Mouse (Mus musculus) ovary, adult 18-20 months (tissue): ENCODE data around the gene Hspa1l.
"Not testable (repeated sequence)": the region's sequence is repeated elsewhere in the genome, so short reads cannot be mapped to it uniquely, and the experiment has no call there.

Experiments
- DNase-seq: peaks from one replicate; pipeline ENCODE4 v3.0.0; 2022; ENCODE audit warnings: low spot score, mixed read lengths

Gene Hspa1l

DNA sequence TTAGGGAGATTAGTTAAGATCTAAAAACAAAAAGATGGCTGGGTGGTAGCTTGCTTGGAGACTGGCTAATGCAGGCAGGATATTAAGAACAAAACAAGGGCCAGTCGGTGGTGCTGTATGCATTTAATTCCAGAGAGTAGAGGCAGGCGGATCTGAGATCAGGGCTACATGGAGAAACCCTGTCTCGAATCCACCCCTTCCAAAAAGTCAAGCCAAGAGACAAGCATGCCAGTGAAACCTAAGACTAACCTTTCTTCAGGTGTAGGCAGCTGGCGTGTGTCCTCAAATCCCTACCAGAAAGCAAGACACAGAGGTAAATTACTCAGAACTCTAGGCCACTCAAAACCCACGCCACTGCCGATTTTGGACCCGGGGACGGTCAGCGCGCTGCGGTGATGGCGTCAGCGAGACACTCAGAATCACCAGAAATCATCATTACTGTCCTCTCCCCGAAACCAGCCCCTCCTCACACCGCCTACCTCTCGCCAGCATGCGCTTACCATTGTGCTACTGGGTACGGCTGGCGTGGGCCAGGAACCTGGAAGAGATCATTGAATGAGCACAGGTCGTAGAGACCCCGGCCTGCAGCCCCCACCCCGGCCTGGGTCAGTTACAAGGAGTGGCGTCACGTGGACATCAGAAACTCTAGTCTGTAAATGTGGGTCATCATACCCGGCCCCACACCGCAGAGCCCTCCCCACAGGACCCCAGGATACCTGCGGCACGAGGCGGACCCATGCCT is 20.7 kb upstream of the Hspa1l start:
- DNase-seq: no peak

GRCm38 (mm10) chr17:34952378-34953040 is 20.0 kb upstream of the Hspa1l start:
- peak; percentile 60 for DNase-seq

DNA sequence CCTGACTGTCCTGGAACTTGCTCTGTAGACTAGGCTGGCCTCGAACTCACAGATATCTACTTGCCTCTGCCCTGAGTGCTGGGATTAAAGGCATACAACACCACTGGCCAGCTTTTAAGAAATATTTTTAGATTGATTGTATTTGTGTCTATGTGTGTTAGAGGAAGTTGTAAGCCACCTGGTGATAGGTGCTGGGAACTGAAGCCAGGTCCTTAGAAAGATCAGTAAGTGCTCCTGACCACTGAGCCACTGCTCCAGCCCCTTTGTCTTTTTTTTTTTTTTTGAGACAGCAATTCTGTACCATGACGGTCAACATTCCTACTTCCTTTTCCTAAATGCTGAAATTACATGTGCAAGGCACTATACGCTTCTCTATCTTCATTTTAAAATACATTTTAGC is 19.2 kb upstream of the Hspa1l start:
- DNase-seq: no peak

GRCm38 (mm10) chr17:34953904-34954303 is 18.6 kb upstream of the Hspa1l start:
- no peak for DNase-seq

GRCm38 (mm10) chr17:34954831-34955230 is 17.7 kb upstream of the Hspa1l start:
- DNase-seq: no peak

GRCm38 (mm10) chr17:34955884-34956283 is 16.6 kb upstream of the Hspa1l start:
- no peak for DNase-seq

DNA sequence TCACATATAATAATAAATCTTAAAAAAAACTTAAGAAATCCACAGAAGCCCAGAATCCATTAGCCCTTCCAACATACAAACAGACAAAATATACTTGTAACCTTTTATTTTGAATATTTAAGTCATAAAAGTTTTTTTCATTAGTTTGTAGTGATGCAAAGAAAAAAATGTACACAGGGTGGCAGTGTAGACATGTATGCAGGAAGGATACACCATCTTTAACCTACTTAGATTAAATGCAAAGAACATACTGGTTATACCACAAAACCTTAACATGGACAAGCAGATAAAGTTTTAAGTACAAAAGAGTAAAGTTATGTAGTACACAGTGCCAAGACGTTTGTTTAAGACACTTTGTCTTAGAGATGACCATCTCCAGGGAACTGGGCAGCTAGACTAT is 16.2 kb upstream of the Hspa1l start:
- no peak for DNase-seq

GRCm38 (mm10) chr17:34957291-34957690 is 15.2 kb upstream of the Hspa1l start:
- not testable (repeated sequence) for DNase-seq

GRCm38 (mm10) chr17:34957966-34958365 is 14.5 kb upstream of the Hspa1l start:
- DNase-seq: not testable (repeated sequence)

- not testable (repeated sequence) for DNase-seq
These were observed 13.8 kb upstream of the Hspa1l start for GRCm38 (mm10) chr17:34958734-34959129.

DNA sequence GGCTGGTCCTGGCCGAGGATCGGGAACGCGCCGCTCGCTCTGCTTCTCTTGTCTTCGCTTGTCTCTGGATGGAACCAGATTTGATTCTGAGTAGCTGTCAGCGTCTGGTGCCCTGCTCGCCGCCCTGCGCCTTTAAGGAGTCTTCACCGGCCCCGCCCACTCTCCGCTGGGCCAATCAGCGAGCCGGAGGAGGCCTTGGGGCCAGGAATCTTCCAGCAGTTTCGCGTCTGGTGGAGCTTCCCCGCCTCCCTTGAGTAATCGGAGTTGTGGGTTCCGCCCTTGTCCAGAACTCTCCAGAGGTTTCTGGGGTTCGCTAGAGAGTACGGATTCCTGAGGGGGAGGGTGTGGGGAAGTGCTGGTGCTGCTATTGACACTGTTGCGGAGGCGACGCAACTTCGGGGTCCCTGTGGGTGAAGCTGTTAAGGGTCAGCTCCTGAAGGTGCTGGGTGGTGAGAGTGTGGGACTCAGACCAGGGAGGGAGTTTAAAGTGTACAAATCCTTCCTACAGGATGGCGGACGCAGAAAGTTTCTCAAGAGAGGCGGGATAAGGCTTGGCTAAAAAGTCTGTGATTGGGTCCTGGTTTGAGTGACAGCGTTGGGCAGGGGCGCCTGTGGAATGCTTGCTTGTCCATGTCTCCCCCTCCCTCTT is 13.2 kb upstream of the Hspa1l start, which contains the start of gene Hspa1b:
Gene Hspa1b (minus strand): TSS at position 109 of the 649 bp plus-strand sequence.
- peak; percentile 84 for DNase-seq

DNA sequence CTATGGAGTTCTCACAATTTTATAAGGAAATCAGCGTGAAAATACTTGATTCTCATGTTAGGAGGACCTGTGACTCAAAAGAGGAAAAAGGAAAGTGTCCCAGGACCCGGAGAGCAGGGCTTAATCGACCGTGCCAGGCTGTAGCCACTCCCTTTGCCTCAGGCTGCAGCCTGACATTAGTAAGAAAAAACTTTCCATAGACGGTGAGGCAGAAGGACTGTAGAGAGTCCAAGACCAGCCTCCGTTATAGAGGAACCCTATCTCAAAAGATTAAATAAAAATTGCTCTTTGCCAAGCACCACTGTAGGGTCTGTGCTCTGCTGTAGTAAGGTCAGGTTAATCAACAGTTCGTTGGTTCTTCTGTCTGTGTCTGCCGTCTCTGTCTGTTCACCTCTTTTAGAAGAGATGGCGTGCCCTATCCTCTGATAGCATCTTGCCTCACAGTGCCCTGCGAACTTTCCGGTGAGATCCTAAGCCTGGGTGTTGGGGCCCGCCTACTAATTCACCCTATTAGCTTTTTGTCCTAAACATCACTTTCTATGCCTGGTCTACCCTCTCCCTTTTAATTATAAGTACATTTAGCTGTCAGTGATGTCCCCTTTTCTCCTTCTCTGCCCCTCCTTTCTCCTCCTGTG is 12.5 kb upstream of the Hspa1l start:
- DNase-seq: peak; percentile 49

GRCm38 (mm10) chr17:34960702-34961493 is 11.6 kb upstream of the Hspa1l start:
- no peak for DNase-seq

- no peak for DNase-seq
These were observed 10.4 kb upstream of the Hspa1l start for GRCm38 (mm10) chr17:34962125-34962524.

DNA sequence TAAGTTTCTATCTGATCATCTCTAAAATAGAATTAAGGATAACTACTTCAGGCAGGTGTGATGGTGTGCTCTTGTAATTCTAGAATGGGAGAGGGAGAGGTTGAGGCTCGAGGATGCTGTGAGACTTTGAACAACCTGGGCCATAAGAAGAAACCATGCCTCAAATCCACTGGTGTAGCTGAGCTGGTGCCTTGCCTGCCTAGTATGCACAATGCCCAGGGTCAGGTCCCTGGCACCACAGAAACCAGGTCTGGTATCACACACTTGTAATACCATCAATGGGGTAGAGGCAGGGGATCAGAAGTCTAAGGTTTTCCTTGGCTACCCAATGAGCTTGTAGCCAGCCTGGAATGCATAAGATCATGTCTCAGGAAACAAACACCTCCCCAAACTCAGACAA is 9.7 kb upstream of the Hspa1l start:
- no peak for DNase-seq

DNA sequence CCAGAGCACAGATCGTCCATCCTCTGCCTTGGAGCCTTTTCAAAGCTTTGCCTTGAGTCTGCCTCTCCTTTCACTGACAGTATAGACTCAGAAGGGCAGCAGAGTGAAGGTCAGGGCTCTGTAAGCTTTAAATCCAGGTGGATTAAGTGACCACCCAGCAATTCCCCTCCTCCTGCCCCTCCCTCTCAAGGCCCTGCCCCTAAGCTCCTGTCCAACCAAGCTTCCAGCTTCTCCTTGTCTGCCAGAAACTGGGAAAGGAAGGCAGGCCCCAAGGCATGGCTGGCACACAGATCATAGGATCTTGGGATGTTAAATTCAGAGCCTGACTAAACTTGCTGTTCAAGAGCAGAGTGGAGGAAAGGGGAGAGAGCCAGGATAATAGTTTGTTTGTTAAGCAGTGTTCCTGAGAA is 7.9 kb upstream of the Hspa1l start:
- DNase-seq: no peak

- DNase-seq: no peak
These were observed 6.9 kb upstream of the Hspa1l start for GRCm38 (mm10) chr17:34965627-34966026.

- not testable (repeated sequence) for DNase-seq
These were observed 2.7 kb upstream of the Hspa1l start, which contains the start of gene Gm20481 for GRCm38 (mm10) chr17:34969822-34970221. Gene Gm20481 (plus strand): TSS chr17:34969912.

- not testable (repeated sequence) for DNase-seq
These were observed 1.7 kb upstream of the Hspa1l start for GRCm38 (mm10) chr17:34970850-34971249.

DNA sequence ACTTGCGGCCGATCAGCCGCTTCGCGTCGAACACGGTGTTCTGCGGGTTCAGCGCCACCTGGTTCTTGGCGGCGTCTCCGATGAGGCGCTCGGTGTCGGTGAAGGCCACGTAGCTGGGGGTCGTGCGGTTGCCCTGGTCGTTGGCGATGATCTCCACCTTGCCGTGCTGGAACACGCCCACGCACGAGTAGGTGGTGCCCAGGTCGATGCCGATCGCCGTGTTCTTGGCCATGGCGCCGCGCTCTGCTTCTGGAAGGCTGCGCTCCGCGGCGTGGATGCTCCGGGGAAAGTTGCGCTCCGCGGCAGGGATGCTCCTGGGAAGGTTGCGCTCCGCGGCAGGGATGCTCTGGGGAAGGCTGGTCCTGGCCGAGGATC is 822 bp upstream of the Hspa1l start:
- not testable (repeated sequence) for DNase-seq
